Mouse (Mus musculus): ENCODE measurements around the gene Tns4. TPM values are rescaled to one million over a fixed set of nuclear protein-coding genes. Genes with fewer than 3 reads are reported as not detected.

Tns4 gene
- polyA plus RNA-seq, 3 experiments from 2014 or later = 0.30 to 0.58 (median 0.51) TPM

GRCm38 (mm10) chr11:99117907-99118306 is 28.8 kb upstream of the Tns4 start:
- ATAC-seq = no peak

- ATAC-seq = peak; percentile 74
These were observed 26.8 kb upstream of the Tns4 start for GRCm38 (mm10) chr11:99115940-99116339.

GRCm38 (mm10) chr11:99113111-99113510 is 24.0 kb upstream of the Tns4 start:
- no peak for ATAC-seq

- no peak for ATAC-seq
These were observed 23.6 kb upstream of the Tns4 start for GRCm38 (mm10) chr11:99112700-99113099.

- peak; percentile 10 for ATAC-seq
These were observed 22.5 kb upstream of the Tns4 start for GRCm38 (mm10) chr11:99111631-99112030.

- peak; percentile 39 for ATAC-seq
These were observed 22.0 kb upstream of the Tns4 start for GRCm38 (mm10) chr11:99111155-99111554.

- ATAC-seq = no peak
These were observed 21.4 kb upstream of the Tns4 start for GRCm38 (mm10) chr11:99110370-99111110.

- ATAC-seq = no peak
These were observed 19.2 kb upstream of the Tns4 start for GRCm38 (mm10) chr11:99108296-99108695.

- ATAC-seq = no peak
These were observed 17.0 kb upstream of the Tns4 start for GRCm38 (mm10) chr11:99105981-99106726.

- ATAC-seq = peak; percentile 95
These were observed 15.7 kb upstream of the Tns4 start for GRCm38 (mm10) chr11:99104609-99105410.

GRCm38 (mm10) chr11:99102575-99103270 is 13.6 kb upstream of the Tns4 start:
- ATAC-seq = no peak

- no peak for ATAC-seq
These were observed 12.6 kb upstream of the Tns4 start for GRCm38 (mm10) chr11:99101693-99102092.

- no peak for ATAC-seq
These were observed 11.1 kb upstream of the Tns4 start for GRCm38 (mm10) chr11:99100215-99100614.

- ATAC-seq = no peak
These were observed 10.4 kb upstream of the Tns4 start for GRCm38 (mm10) chr11:99099516-99099915.

GRCm38 (mm10) chr11:99098924-99099323 is 9.8 kb upstream of the Tns4 start:
- no peak for ATAC-seq

- no peak for ATAC-seq
These were observed 8.1 kb upstream of the Tns4 start for GRCm38 (mm10) chr11:99096996-99097774.

GRCm38 (mm10) chr11:99096417-99096816 is 7.3 kb upstream of the Tns4 start:
- no peak for ATAC-seq

- no peak for ATAC-seq
These were observed 6.7 kb upstream of the Tns4 start for GRCm38 (mm10) chr11:99095759-99096158.

GRCm38 (mm10) chr11:99094911-99095676 is 6.0 kb upstream of the Tns4 start:
- no peak for ATAC-seq

GRCm38 (mm10) chr11:99093740-99094139 is 4.6 kb upstream of the Tns4 start:
- ATAC-seq = no peak

GRCm38 (mm10) chr11:99091666-99092065 is 2.6 kb upstream of the Tns4 start:
- no peak for ATAC-seq

Measured in inflammation-experienced regulatory T-cells, adult 6 months (primary cell).